Mouse (Mus musculus) neural tube, embryonic 15.5 days (tissue): ENCODE results near the gene Rccd1. TPM values are rescaled to one million over a fixed set of nuclear protein-coding genes. Genes with fewer than 3 reads are reported as not detected.

Source experiments
- ATAC-seq: fragments of 200-750 bp; cut with Nextera tagmentation; 2 replicates; pipeline ENCODE4 v1.8.0; 2017; ENCODE audit warnings: mild to moderate bottlenecking, moderate TSS enrichment, moderate library complexity; ENCODE audit not compliant: low FRiP score
- H3K27ac ChIP-seq: fragments of 300-500 bp; sonication (generic); replicated peaks from 2 replicates; pipeline ENCODE4 v1.5.1; 2015; ENCODE audit warnings: mild to moderate bottlenecking, inconsistent platforms
- H3K27me3 ChIP-seq: fragments of 300-500 bp; sonication (generic); replicated peaks from 2 replicates; pipeline ENCODE4 v1.6.1; 2015; ENCODE audit warnings: inconsistent platforms
- H3K36me3 ChIP-seq: fragments of 300-500 bp; sonication (generic); 2 replicates; pipeline ENCODE4 v1.6.1; 2015; ENCODE audit warnings: inconsistent platforms
- H3K4me1 ChIP-seq: fragments of 300-500 bp; sonication (generic); 2 replicates; pipeline ENCODE4 v1.6.1; 2015; ENCODE audit warnings: inconsistent platforms
- H3K4me2 ChIP-seq: fragments of 300-500 bp; sonication (generic); 2 replicates; pipeline ENCODE4 v1.6.1; 2015; ENCODE audit warnings: inconsistent platforms, mild to moderate bottlenecking, moderate library complexity
- H3K4me3 ChIP-seq: fragments of 300-500 bp; sonication (generic); replicated peaks from 2 replicates; pipeline ENCODE4 v1.5.1; 2015; ENCODE audit warnings: mild to moderate bottlenecking, inconsistent platforms
- H3K9ac ChIP-seq: fragments of 300-500 bp; sonication (generic); replicated peaks from 2 replicates; pipeline ENCODE4 v1.6.1; 2015; ENCODE audit warnings: mild to moderate bottlenecking, inconsistent platforms
- H3K9me3 ChIP-seq: fragments of 300-500 bp; sonication (generic); replicated peaks from 2 replicates; pipeline ENCODE4 v1.6.1; 2016; ENCODE audit warnings: inconsistent platforms
- WGBS: fragments of 180-500 bp; shearing (Covaris S2); methylation state at CpG from one replicate; pipeline ENCODE4 v1.1.7; 2015; ENCODE audit warnings: mixed read lengths; 5-methylcytosine and 5-hydroxymethylcytosine counted together
- polyA plus RNA-seq: library from polyadenylated mRNA; unstranded; fragments of >200 nt; fragmentation: Nextera tagmentation; extraction: Ambion mirVana; gene quantifications from 2 replicates; pipeline ENCODE4 v1.2.1, GENCODE M21; 2015

Gene Rccd1
- polyA plus RNA-seq, 1 experiment from 2014 or later: 14.6 TPM

DNA sequence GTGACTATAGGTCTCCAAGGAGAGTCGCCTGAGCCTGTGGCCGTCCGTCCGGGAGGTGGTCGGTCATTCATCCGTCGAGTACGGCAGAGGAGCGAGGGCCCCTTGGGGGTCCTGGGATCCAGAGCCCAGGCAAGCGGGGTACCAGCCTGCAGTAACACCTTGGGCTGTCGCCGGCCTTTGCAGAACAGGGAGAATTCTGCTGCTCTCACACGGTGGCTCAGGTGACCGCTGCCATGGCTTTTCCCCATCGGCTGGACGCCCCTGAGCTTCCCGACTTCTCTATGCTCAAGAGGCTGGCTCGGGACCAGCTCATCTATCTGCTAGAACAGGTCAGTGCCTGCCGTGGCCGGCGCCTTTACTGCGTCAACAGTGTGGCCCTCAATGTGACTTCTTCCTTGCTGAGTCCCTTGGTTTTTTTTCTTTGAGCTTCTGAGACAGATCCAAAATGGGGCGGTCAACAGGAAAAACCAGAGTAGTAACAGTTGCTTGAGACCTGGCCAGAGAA lies 54.5 kb downstream of the Rccd1 start:
- Histone ChIP-seq H3K36me3 (peaks cover 51% of the 10 kb centered on the region), H3K27ac (peak overlapping the region; percentile 79), H3K4me3 (peak overlapping the region; percentile 85), H3K27me3 (no peaks in the 10 kb centered on the region), H3K4me1 (peaks cover 29% of the 10 kb centered on the region), H3K4me2 (peak overlapping the region; percentile 79), H3K9me3 (no peaks in the 10 kb centered on the region; the same call in 1 of the 2 replicates), H3K9ac (peak overlapping the region; percentile 80)
- under 1% methylated on average over 23 of the region's 23 CpGs for WGBS
- ATAC-seq: peak; percentile 71

DNA sequence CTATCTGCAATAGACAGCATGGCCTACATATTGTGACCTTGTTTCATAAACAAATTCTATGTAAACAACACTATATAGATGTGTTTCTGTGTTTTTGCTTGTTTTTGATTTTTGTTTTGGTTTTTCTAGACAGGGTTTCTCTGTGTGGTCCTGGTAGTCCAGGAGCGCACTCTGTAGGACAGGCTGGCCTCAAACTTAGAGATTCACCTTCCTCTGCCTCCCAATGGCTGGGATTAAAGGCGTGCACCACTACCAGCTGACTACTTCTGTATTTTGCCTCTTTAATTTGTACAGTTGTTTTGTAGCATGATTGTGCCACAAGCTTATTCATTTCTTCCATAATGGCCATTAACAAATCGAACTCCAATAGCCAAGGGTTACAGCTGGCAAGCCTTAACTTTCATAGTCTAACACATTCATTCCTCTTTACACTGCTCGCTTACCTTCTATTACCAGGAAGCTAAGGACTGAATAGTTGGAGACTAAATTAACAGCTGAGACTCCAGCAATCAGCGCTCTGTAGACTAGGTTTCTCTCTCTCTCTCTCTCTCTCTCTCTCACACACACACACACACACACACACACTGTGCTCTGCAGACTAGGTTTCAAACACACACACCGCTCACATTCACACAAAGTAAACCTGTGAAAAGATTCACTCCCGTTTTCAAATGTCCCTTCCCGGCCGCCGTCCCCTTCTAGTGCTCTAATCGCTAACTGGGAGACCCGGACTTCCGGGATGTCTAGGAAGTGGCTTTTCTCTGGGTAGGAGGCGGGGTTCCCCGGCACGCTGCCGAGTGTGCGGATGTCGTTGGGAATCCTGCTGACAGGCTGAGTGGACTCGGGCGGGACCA lies 55.1 kb downstream of the Rccd1 start, which contains the start of gene Vps33b:
Gene Vps33b (plus strand): TSS at position 753 of the 854 bp plus-strand sequence.
- H3K36me3 ChIP-seq: peaks cover 51% of the 10 kb centered on the region
- 4% methylated on average over 21 of the region's 21 CpGs for WGBS

DNA sequence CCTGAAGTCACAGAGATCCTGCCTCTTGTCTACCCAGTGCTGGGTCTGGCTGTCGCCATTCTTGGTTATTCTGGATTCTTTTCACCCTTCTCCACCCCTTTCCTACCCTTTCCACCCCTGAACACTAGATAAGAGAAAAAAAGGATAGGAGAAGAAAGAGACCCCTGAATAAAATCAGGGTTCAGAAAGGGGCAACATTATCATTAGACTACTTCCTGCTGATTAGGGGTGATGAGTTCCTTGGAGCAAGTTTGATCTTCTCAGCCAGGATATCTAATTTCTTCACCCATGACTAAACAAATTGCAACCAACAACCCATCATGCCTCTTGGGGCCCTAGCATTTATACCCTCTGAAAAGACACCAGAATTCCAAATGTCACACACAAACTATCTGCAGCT lies 56.5 kb downstream of the Rccd1 start:
- peaks cover 34% of the 10 kb centered on the region for H3K4me1 ChIP-seq
- H3K4me2 ChIP-seq: no peak overlapping the region
- peaks cover 42% of the 10 kb centered on the region for H3K36me3 ChIP-seq

More for the DNA sequence above, 55.1 kb downstream of the Rccd1 start, which contains the start of gene Vps33b:
- Histone ChIP-seq H3K4me3 (peak within 1 kb of the TSS; percentile 85), H3K9me3 (no peaks in the 10 kb centered on the region), H3K9ac (peak within 1 kb of the TSS; percentile 80), H3K27me3 (no peaks in the 10 kb centered on the region), H3K4me1 (peaks cover 29% of the 10 kb centered on the region), H3K27ac (peak within 1 kb of the TSS; percentile 79), H3K4me2 (peak within 1 kb of the TSS; percentile 79)
- peak; percentile 90 for ATAC-seq

GRCm38 (mm10) chr7:80264606-80265005 lies 59.6 kb downstream of the Rccd1 start:
- H3K4me3 ChIP-seq: no peak overlapping the region
- H3K9me3 ChIP-seq: no peaks in the 10 kb centered on the region
- H3K9ac ChIP-seq: no peak overlapping the region
- H3K36me3 ChIP-seq: peaks cover 33% of the 10 kb centered on the region
- WGBS: 94% methylated on average over 12 of the region's 12 CpGs
- peaks cover 5% of the 10 kb centered on the region; the same call in 1 of the 2 replicates for H3K27me3 ChIP-seq
- peaks cover 30% of the 10 kb centered on the region for H3K4me1 ChIP-seq
- no peak overlapping the region for H3K27ac ChIP-seq
- no peak for ATAC-seq
- no peak overlapping the region for H3K4me2 ChIP-seq

More for the DNA sequence above, 56.5 kb downstream of the Rccd1 start:
- 90% methylated on average over 1 of the region's 1 CpGs for WGBS
- H3K27ac ChIP-seq: no peak overlapping the region
- no peak overlapping the region for H3K9ac ChIP-seq
- no peaks in the 10 kb centered on the region for H3K27me3 ChIP-seq
- ATAC-seq: no peak
- no peak overlapping the region for H3K4me3 ChIP-seq
- no peaks in the 10 kb centered on the region for H3K9me3 ChIP-seq

GRCm38 (mm10) chr7:80261372-80261990 lies 62.8 kb downstream of the Rccd1 start:
- Histone ChIP-seq H3K9me3 (no peaks in the 10 kb centered on the region), H3K27ac (peak overlapping the region; percentile 81), H3K4me1 (peaks cover 21% of the 10 kb centered on the region), H3K9ac (peak overlapping the region; percentile 89), H3K4me3 (peak overlapping the region; percentile 95), H3K36me3 (peaks cover 28% of the 10 kb centered on the region), H3K27me3 (peaks cover 33% of the 10 kb centered on the region), H3K4me2 (peak overlapping the region; percentile 89)
- under 1% methylated on average over 32 of the region's 32 CpGs for WGBS
- peak; percentile 67 for ATAC-seq

- 26% methylated on average over 40 of the region's 40 CpGs for WGBS
- Histone ChIP-seq H3K4me3 (peak within 1 kb of the TSS; percentile 95), H3K27ac (peak within 1 kb of the TSS; percentile 81), H3K9ac (peak within 1 kb of the TSS; percentile 89), H3K36me3 (peaks cover 21% of the 10 kb centered on the region), H3K9me3 (no peaks in the 10 kb centered on the region), H3K27me3 (peaks cover 33% of the 10 kb centered on the region), H3K4me2 (peak within 1 kb of the TSS; percentile 89), H3K4me1 (peaks cover 21% of the 10 kb centered on the region)
- ATAC-seq: peak; percentile 89
Measured at GRCm38 (mm10) chr7:80260625-80261371, 63.5 kb downstream of the Rccd1 start, which contains the start of gene Ngrn. Gene Ngrn (plus strand): TSS chr7:80261215.

DNA sequence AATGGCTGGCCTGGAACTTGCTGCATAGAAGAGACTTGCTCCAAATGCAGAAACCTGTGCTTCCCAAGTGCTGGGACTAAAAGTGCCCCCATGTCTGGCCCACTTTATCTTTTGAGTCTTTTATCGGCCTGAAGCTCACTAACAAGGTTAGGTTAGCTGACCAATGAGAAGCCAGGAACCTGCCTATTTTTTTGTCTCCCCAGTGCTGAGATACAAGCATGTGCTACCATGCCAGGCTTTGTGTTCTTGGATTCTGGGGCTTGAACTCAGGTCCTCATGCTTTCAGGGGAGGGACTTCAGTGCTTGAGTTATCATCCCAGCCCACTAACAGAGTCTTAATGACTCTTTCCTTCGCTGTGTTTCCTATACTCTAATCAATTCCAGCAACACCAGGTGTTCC lies 66.5 kb downstream of the Rccd1 start:
- no peak overlapping the region for H3K4me2 ChIP-seq
- H3K4me1 ChIP-seq: peaks cover 16% of the 10 kb centered on the region
- no peak for ATAC-seq
- peaks cover 33% of the 10 kb centered on the region for H3K27me3 ChIP-seq
- H3K9ac ChIP-seq: no peak overlapping the region
- no peaks in the 10 kb centered on the region for H3K36me3 ChIP-seq
- no peak overlapping the region for H3K4me3 ChIP-seq
- no peak overlapping the region for H3K27ac ChIP-seq
- no peaks in the 10 kb centered on the region for H3K9me3 ChIP-seq
- WGBS: 72% methylated on average over 2 of the region's 2 CpGs

GRCm38 (mm10) chr7:80255981-80256380 lies 68.3 kb downstream of the Rccd1 start:
- no peaks in the 10 kb centered on the region for H3K36me3 ChIP-seq
- H3K4me2 ChIP-seq: no peak overlapping the region
- no peak overlapping the region for H3K4me3 ChIP-seq
- ATAC-seq: no peak
- no peak overlapping the region for H3K27ac ChIP-seq
- no peaks in the 10 kb centered on the region for H3K9me3 ChIP-seq
- H3K27me3 ChIP-seq: peaks cover 33% of the 10 kb centered on the region
- H3K9ac ChIP-seq: no peak overlapping the region
- peaks cover 6% of the 10 kb centered on the region for H3K4me1 ChIP-seq
- 79% methylated on average over 2 of the region's 2 CpGs for WGBS

GRCm38 (mm10) chr7:80252886-80253285 lies 71.4 kb downstream of the Rccd1 start:
- no peak overlapping the region for H3K9ac ChIP-seq
- no peak for ATAC-seq
- no peaks in the 10 kb centered on the region for H3K4me1 ChIP-seq
- H3K36me3 ChIP-seq: no peaks in the 10 kb centered on the region
- 84% methylated on average over 11 of the region's 11 CpGs for WGBS
- no peaks in the 10 kb centered on the region for H3K9me3 ChIP-seq
- no peak overlapping the region for H3K4me2 ChIP-seq
- H3K27ac ChIP-seq: no peak overlapping the region
- no peak overlapping the region for H3K4me3 ChIP-seq
- H3K27me3 ChIP-seq: peaks cover 10% of the 10 kb centered on the region

GRCm38 (mm10) chr7:80252437-80252836 lies 71.8 kb downstream of the Rccd1 start:
- ATAC-seq: no peak
- H3K4me2 ChIP-seq: no peak overlapping the region
- peaks cover 7% of the 10 kb centered on the region; the same call in 1 of the 2 replicates for H3K27me3 ChIP-seq

GRCm38 (mm10) chr7:80246859-80247258 lies 77.4 kb downstream of the Rccd1 start:
- H3K4me1 ChIP-seq: 0 out of 2 replicates have a peak, but pooled peaks cover 5% of the 10 kb centered on the region
- no peaks in the 10 kb centered on the region for H3K9me3 ChIP-seq
- H3K36me3 ChIP-seq: no peaks in the 10 kb centered on the region
- no peaks in the 10 kb centered on the region for H3K27me3 ChIP-seq
- H3K9ac ChIP-seq: no peak overlapping the region
- no peak for ATAC-seq
- H3K4me3 ChIP-seq: peak overlapping the region; percentile 64
- H3K27ac ChIP-seq: peak overlapping the region; percentile 89
- peak overlapping the region; percentile 62 for H3K4me2 ChIP-seq
- WGBS: 66% methylated on average over 7 of the region's 7 CpGs

More at GRCm38 (mm10) chr7:80252437-80252836, 71.8 kb downstream of the Rccd1 start:
- H3K27ac ChIP-seq: no peak overlapping the region
- no peaks in the 10 kb centered on the region for H3K36me3 ChIP-seq
- H3K9ac ChIP-seq: no peak overlapping the region
- H3K4me1 ChIP-seq: no peaks in the 10 kb centered on the region
- no peaks in the 10 kb centered on the region for H3K9me3 ChIP-seq
- H3K4me3 ChIP-seq: no peak overlapping the region
- 79% methylated on average over 7 of the region's 7 CpGs for WGBS
